Mouse (Mus musculus) ES-E14 (cell line): Measurements from ENCODE around the gene Nfib. TPM values are rescaled to one million over a fixed set of nuclear protein-coding genes. Genes with fewer than 3 reads are reported as not detected.

Experiments used
- DNase-seq: peaks from one replicate; pipeline ENCODE4 v3.0.0-alpha.2; 2013; ENCODE audit warnings: low read depth, low spot score
- H3K27ac ChIP-seq: 2 replicates; pipeline ENCODE4 v1.5.1; 2012; ENCODE audit warnings: low read depth, mild to moderate bottlenecking, low read length, moderate library complexity, mixed read lengths; ENCODE audit not compliant: poor library complexity, insufficient read depth, severe bottlenecking
- H3K36me3 ChIP-seq: 2 replicates; pipeline ENCODE4 v1.6.1; 2012; ENCODE audit warnings: mild to moderate bottlenecking, low read length, moderate library complexity, mixed read lengths; ENCODE audit not compliant: control insufficient read depth, poor library complexity, insufficient read depth, severe bottlenecking
- H3K4me1 ChIP-seq, 2 experiments: fragments of 150-350 bp in 1 of 2; sonication (generic) in 1 of 2; 2 replicates each; pipeline ENCODE4 v1.6.1; 2012; ENCODE audit warnings: low read length in 2 of 2, mild to moderate bottlenecking in 1 of 2, mixed read lengths in 1 of 2; ENCODE audit not compliant: control insufficient read depth in 2 of 2, insufficient read depth in 2 of 2, poor library complexity in 1 of 2
- H3K4me3 ChIP-seq, 2 experiments: fragments of 150-350 bp in 1 of 2; sonication (generic) in 1 of 2; 2 replicates each; pipeline ENCODE4 v1.5.1; 2012; ENCODE audit warnings: low read length in 2 of 2, low read depth in 1 of 2, mild to moderate bottlenecking in 1 of 2, mixed read lengths in 1 of 2; ENCODE audit not compliant: insufficient read depth in 1 of 2, poor library complexity in 1 of 2, severe bottlenecking in 1 of 2
- H3K9ac ChIP-seq: 2 replicates; pipeline ENCODE4 v1.6.1; 2012; ENCODE audit warnings: low read depth, mild to moderate bottlenecking, low read length, mixed read lengths; ENCODE audit not compliant: poor library complexity, insufficient read depth, severe bottlenecking
- H3K9me3 ChIP-seq: fragments of 150-350 bp; sonication (generic); 2 replicates; pipeline ENCODE4 v1.6.1; 2012; ENCODE audit warnings: low read depth, mild to moderate bottlenecking, low read length; ENCODE audit not compliant: control insufficient read depth, insufficient read depth
- CHD2 ChIP-seq: IDR thresholded peaks from 2 replicates; pipeline ENCODE4 v1.6.1; 2014; ENCODE audit warnings: mild to moderate bottlenecking, low read depth, low read length, inconsistent platforms
- HCFC1 ChIP-seq: IDR thresholded peaks from 2 replicates; pipeline ENCODE4 v1.6.1; 2012; ENCODE audit warnings: low read length, inconsistent platforms, borderline replicate concordance; ENCODE audit not compliant: insufficient read depth
- MAFK ChIP-seq: IDR thresholded peaks from 2 replicates; pipeline ENCODE4 v1.6.1; 2014; ENCODE audit warnings: mild to moderate bottlenecking, low read depth, low read length, inconsistent platforms; ENCODE audit not compliant: insufficient read depth
- ZC3H11A ChIP-seq: IDR thresholded peaks from 2 replicates; pipeline ENCODE4 v1.6.1; 2012; ENCODE audit warnings: low read depth, mild to moderate bottlenecking, inconsistent platforms, low read length, borderline replicate concordance
- ZNF384 ChIP-seq: IDR thresholded peaks from 2 replicates; pipeline ENCODE4 v1.6.1; 2012; ENCODE audit warnings: low read depth, low read length, inconsistent platforms
- in situ Hi-C, 2 experiments: fragments of 600-800 bp; cut with MboI; formaldehyde crosslinking; loops; one replicate each; pipeline ENCODE4 v1.15.1; 2025; ENCODE audit warnings: low sequenced_read_pairs in 2 of 2, inconsistent platforms in 1 of 2; ENCODE audit not compliant: unreplicated experiment in 2 of 2
- total RNA-seq: library from RNA; depleted of rRNA; stranded (reverse); fragments of 300-350 nt; gene quantifications from 2 replicates; pipeline ENCODE4 v1.2.3, GENCODE M21; 2012

Nfib gene
- total RNA-seq, 1 experiment = 8.9 TPM

DNA sequence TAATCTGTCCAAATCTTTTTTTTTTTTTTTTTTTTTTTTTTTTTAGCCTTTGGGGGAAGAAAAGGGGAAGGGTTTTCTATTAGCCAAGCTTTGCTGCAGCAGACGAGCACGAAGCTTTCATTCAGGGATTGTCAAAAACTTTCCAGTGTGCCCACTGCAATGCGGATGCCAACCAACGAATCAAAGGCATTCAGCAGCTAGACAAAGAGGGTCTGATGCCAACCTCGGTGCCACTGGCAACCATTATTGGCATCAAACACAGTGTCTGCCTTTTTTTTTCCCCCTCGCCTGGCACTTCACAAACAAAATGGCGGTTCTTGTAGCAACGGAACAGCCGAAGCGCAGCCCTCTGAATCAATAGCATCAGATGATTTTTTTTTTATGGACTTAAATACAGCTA is 210.7 kb downstream of the Nfib start:
- no peak for DNase-seq
- Histone ChIP-seq H3K9me3 (no peaks in the 10 kb centered on the region), H3K36me3 (peaks cover 7% of the 10 kb centered on the region), H3K4me1 (peaks cover 2 to 3% of the 10 kb centered on the region in 2 experiments; a peak in 2 of 4 replicates), H3K4me3 (no peak overlapping the region), H3K9ac (no peak overlapping the region), H3K27ac (no peak overlapping the region)
- in situ Hi-C loops = no loop called here
- TF ChIP-seq CHD2 (no peak), ZC3H11A (no peak), ZNF384 (no peak), HCFC1 (no peak), MAFK (no peak)

DNA sequence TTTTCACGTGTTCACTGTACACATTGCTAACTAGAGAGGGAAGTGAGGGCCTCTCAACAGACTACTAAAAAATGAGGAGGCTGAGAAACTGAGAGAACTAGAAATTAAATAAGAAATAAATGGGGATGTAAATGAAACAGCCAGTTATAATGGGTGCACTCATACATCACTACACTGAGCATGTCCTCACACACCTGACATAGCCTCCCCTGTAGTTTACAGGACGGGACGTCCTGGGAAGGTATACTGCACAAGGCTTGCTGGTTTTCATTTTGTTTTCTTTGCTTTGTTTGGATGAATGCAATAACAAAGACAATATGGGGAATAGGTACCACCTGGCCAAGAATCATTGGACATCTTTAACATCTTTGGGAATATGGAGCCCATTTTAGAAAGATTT is 211.1 kb downstream of the Nfib start:
- in situ Hi-C loops = no loop called here
- peaks cover 7% of the 10 kb centered on the region for H3K36me3 ChIP-seq
- TF ChIP-seq CHD2 = no peak
- TF ChIP-seq MAFK = no peak
- peaks cover 4 to 6% of the 10 kb centered on the region in 2 experiments; a peak in 2 of 4 replicates for H3K4me1 ChIP-seq
- no peaks in the 10 kb centered on the region for H3K9me3 ChIP-seq
- no peak for DNase-seq
- no peak overlapping the region for H3K27ac ChIP-seq
- H3K4me3 ChIP-seq = no peak overlapping the region
- no peak overlapping the region for H3K9ac ChIP-seq

DNA sequence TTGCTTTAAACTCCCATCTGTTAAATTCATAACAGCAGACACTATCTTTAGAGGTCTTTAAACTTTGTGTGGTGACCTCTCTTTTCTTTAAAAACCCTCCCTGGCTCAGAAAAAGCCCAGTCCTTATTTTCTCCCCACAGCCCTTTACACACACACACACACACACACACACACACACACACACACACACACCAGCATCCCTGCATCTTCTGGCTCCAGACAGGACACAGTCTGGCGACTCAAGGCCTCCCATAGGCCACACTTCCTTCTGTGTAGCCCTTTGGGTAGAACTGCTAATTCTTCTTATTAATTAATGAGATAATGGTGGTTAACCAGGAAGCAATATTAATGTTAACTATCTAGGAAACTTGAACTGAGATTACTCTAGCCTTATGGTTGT is 211.7 kb downstream of the Nfib start:
- H3K9ac ChIP-seq = no peak overlapping the region
- H3K4me1 ChIP-seq = peaks cover 4 to 8% of the 10 kb centered on the region in 2 experiments; a peak in 2 of 4 replicates
- no peak for TF ChIP-seq MAFK
- TF ChIP-seq CHD2 = no peak
- no peak for TF ChIP-seq ZNF384
- no peak for TF ChIP-seq HCFC1
- no peak for TF ChIP-seq ZC3H11A
- in situ Hi-C loops = no loop called here
- H3K36me3 ChIP-seq = peaks cover 7% of the 10 kb centered on the region
- DNase-seq = no peak
- H3K9me3 ChIP-seq = no peaks in the 10 kb centered on the region
- H3K4me3 ChIP-seq = no peak overlapping the region
- no peak overlapping the region for H3K27ac ChIP-seq

DNA sequence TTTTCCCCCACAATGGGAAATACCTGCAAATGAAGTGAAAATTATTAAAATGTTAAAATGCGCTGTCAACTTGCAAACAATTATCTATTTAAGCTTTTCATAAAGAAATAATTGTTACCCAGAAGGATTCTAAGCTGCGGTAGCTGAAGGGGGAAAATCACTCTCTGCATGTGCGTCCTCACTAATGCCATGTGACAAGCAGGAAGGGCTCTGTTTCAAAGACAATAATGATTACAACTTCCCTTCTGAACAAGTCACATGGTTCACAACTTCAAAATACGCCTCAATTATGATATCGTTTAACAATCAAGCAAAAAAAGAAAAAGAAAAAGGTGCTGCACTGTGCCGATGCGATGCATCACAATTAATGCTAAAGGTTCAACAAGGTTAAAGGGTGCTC is 212.2 kb downstream of the Nfib start:
- Histone ChIP-seq H3K4me3 (no peak overlapping the region), H3K4me1 (peaks cover 4 to 8% of the 10 kb centered on the region in 2 experiments; a peak in 2 of 4 replicates), H3K9me3 (no peaks in the 10 kb centered on the region), H3K36me3 (peaks cover 6% of the 10 kb centered on the region), H3K27ac (no peak overlapping the region), H3K9ac (no peak overlapping the region)
- TF ChIP-seq HCFC1 (no peak), MAFK (no peak), ZNF384 (no peak), ZC3H11A (no peak), CHD2 (no peak)
- in situ Hi-C loops = no loop called here
- no peak for DNase-seq

DNA sequence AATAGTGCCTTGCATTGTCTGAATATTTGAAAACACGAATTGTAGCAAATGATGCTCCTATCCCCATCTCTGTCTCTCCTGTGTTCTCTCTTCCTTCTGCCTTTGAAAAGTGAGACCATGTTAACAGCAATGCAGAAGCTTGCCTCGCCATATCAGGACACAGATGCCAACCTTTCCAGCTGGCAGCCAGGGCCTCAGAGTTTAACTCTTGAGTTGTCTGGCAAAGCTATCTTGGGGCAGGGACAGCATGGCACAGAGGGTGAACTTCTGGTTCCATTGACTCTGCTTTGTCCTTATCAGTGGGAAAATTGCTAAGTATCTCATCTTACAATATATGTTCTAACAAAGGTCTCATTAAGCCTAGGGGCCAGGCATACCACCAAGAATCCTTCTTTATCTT is 212.8 kb downstream of the Nfib start:
- Histone ChIP-seq H3K9ac (no peak overlapping the region), H3K9me3 (no peaks in the 10 kb centered on the region), H3K4me1 (peaks cover 4 to 8% of the 10 kb centered on the region in 2 experiments; a peak in 2 of 4 replicates), H3K4me3 (no peak overlapping the region), H3K36me3 (peaks cover 1% of the 10 kb centered on the region), H3K27ac (no peak overlapping the region)
- in situ Hi-C loops = no loop called here
- DNase-seq = no peak
- no peak for TF ChIP-seq ZC3H11A
- no peak for TF ChIP-seq MAFK
- no peak for TF ChIP-seq HCFC1
- TF ChIP-seq ZNF384 = no peak
- no peak for TF ChIP-seq CHD2
